Mouse (Mus musculus): ENCODE results near the gene Alkbh2.

Gene Alkbh2

GRCm38 (mm10) chr5:114127374-114128349 lies at the start of gene Alkbh2:
Alkbh2 (minus strand) TSS chr5:114128218.
- DNase-seq (ENCODE audit: low spot score): peak; percentile 55

- no peak for DNase-seq (ENCODE audit: low spot score)
Measured at GRCm38 (mm10) chr5:114176548-114177400, 48.8 kb upstream of the Alkbh2 start.

- peak; percentile 44 for DNase-seq (ENCODE audit: low spot score)
Measured at GRCm38 (mm10) chr5:114175596-114176171, 47.7 kb upstream of the Alkbh2 start.

- no peak for DNase-seq (ENCODE audit: low spot score)
Measured at GRCm38 (mm10) chr5:114174639-114175038, 46.6 kb upstream of the Alkbh2 start.

GRCm38 (mm10) chr5:114173877-114174581 lies 46.0 kb upstream of the Alkbh2 start:
- no peak for DNase-seq (ENCODE audit: low spot score)

- DNase-seq (ENCODE audit: low spot score): no peak
Measured at GRCm38 (mm10) chr5:114173458-114173857, 45.4 kb upstream of the Alkbh2 start.

GRCm38 (mm10) chr5:114172936-114173335 lies 44.9 kb upstream of the Alkbh2 start:
- no peak for DNase-seq (ENCODE audit: low spot score)

- no peak for DNase-seq (ENCODE audit: low spot score)
Measured at GRCm38 (mm10) chr5:114170345-114170744, 42.3 kb upstream of the Alkbh2 start.

GRCm38 (mm10) chr5:114163117-114163696 lies 35.2 kb upstream of the Alkbh2 start:
- DNase-seq (ENCODE audit: low spot score): no peak

GRCm38 (mm10) chr5:114162106-114162815 lies 34.2 kb upstream of the Alkbh2 start:
- no peak for DNase-seq (ENCODE audit: low spot score)

GRCm38 (mm10) chr5:114161424-114161823 lies 33.4 kb upstream of the Alkbh2 start:
- no peak for DNase-seq (ENCODE audit: low spot score)

- DNase-seq (ENCODE audit: low spot score): no peak
Measured at GRCm38 (mm10) chr5:114157236-114157635, 29.2 kb upstream of the Alkbh2 start.

GRCm38 (mm10) chr5:114155168-114155933 lies 27.3 kb upstream of the Alkbh2 start:
- DNase-seq (ENCODE audit: low spot score): no peak

GRCm38 (mm10) chr5:114154765-114155164 lies 26.7 kb upstream of the Alkbh2 start:
- no peak for DNase-seq (ENCODE audit: low spot score)

GRCm38 (mm10) chr5:114153490-114153889 lies 25.5 kb upstream of the Alkbh2 start:
- DNase-seq (ENCODE audit: low spot score): no peak

GRCm38 (mm10) chr5:114152359-114153092 lies 24.5 kb upstream of the Alkbh2 start:
- DNase-seq (ENCODE audit: low spot score): no peak

- DNase-seq (ENCODE audit: low spot score): no peak
Measured at GRCm38 (mm10) chr5:114147043-114147972, 19.3 kb upstream of the Alkbh2 start.
